Mouse (Mus musculus) kidney, adult 2 months (tissue): Measurements from ENCODE around the gene Ercc6l. TPM values are rescaled to one million over a fixed set of nuclear protein-coding genes. Genes with fewer than 3 reads are reported as not detected.
"Not testable (repeated sequence)": the region's sequence is repeated elsewhere in the genome, so short reads cannot be mapped to it uniquely, and the experiment has no call there.

Source experiments
- DNase-seq: peaks from one replicate; pipeline ENCODE4 v3.0.0; 2021
- H3K27ac ChIP-seq: fragments of 200-500 bp; 2 replicates; pipeline ENCODE4 v1.5.1; 2012; ENCODE audit warnings: low read depth, low read length, control low read depth, inconsistent platforms; ENCODE audit not compliant: insufficient read depth
- H3K27me3 ChIP-seq: fragments of 200-500 bp; replicated peaks from 2 replicates; pipeline ENCODE4 v1.6.1; 2012; ENCODE audit warnings: mild to moderate bottlenecking, moderate library complexity, low read length, inconsistent platforms; ENCODE audit not compliant: control insufficient read depth, insufficient read depth
- H3K36me3 ChIP-seq: fragments of 200-500 bp; 2 replicates; pipeline ENCODE4 v1.6.1; 2012; ENCODE audit warnings: mild to moderate bottlenecking, moderate library complexity, low read length, inconsistent platforms; ENCODE audit not compliant: control insufficient read depth, insufficient read depth
- H3K4me1 ChIP-seq: fragments of 200-500 bp; 2 replicates; pipeline ENCODE4 v1.6.1; 2011; ENCODE audit warnings: low read length; ENCODE audit not compliant: control insufficient read depth, insufficient read depth
- H3K4me3 ChIP-seq: fragments of 200-500 bp; 2 replicates; pipeline ENCODE4 v1.5.1; 2011; ENCODE audit warnings: mild to moderate bottlenecking, low read depth, low read length, control low read depth; ENCODE audit not compliant: insufficient read depth
- CTCF ChIP-seq: fragments of 200-500 bp; conservative IDR thresholded peaks from 2 replicates; pipeline ENCODE4 v1.5.1; 2011; ENCODE audit warnings: low read depth, mild to moderate bottlenecking, control low read depth, low read length, moderate library complexity, mixed read lengths; ENCODE audit not compliant: insufficient read depth, insufficient read length
- POLR2A ChIP-seq: fragments of 200-500 bp; IDR thresholded peaks from one replicate; pipeline ENCODE4 v1.6.1; 2011; ENCODE audit warnings: low read depth, low read length, control low read depth
- WGBS: fragments of 180-500 bp; shearing (Covaris S2); methylation state at CpG from one replicate; pipeline ENCODE4 v1.1.7; 2018; 5-methylcytosine and 5-hydroxymethylcytosine counted together
- polyA plus RNA-seq: library from polyadenylated mRNA; depleted of rRNA; stranded (reverse); fragments of >200 nt; gene quantifications from 2 replicates; pipeline ENCODE4 v1.2.3, GENCODE M21; 2012; rRNA removed

Gene Ercc6l
- polyA plus RNA-seq, 1 experiment, result 0.13 TPM

DNA sequence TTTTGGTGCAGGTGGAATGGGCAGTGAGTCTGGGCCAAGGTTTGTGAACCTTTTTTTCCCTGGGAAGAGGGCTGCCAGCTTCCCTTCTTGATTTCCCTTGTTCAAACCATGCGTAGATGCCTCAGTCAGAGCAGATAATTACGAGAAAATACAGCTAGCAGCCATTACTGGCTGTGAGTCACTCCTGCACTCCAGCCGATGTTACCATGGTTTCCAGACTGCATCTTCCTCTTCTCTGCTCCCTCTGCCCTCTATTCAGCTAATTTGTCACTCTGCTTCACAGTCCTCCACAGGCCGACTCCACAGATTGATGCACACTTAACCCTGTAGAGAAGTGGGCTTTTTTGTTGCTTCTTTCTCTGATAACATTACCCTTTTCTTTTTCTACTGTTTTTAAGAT, 41.2 kb downstream of the Ercc6l start:
- no peak for TF ChIP-seq POLR2A
- no peak for TF ChIP-seq CTCF
- no peaks in the 10 kb centered on the region for H3K36me3 ChIP-seq
- no peak for DNase-seq
- no peaks in the 10 kb centered on the region for H3K27me3 ChIP-seq
- H3K4me3 ChIP-seq, result no peak overlapping the region
- H3K27ac ChIP-seq, result no peak overlapping the region
- H3K4me1 ChIP-seq, result no peaks in the 10 kb centered on the region
- 38% methylated on average over 4 of the region's 4 CpGs for WGBS

DNA sequence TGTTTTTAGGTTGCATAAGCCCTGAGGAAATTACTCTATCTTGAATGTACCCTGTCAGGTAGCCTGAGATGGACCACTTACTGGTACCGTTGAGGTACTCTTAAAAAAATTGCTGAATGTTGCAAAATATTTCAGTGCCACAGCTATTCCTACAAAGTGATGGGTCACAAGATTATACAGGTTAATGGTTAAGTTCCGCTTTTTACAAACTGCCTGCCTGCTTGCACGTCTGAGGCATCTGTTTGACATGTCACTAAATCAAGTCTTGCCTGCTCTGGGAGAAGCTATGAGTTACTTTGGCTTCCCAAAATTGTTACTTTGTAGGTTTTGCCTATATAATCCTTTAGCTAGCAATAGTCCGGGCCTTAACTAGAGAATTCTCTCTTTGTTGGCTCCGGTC, 47.5 kb downstream of the Ercc6l start:
- not testable (repeated sequence) for H3K36me3 ChIP-seq, DNase-seq, H3K4me3 ChIP-seq, H3K4me1 ChIP-seq, H3K27me3 ChIP-seq, H3K27ac ChIP-seq
- WGBS, result 65% methylated on average over 5 of the region's 5 CpGs

DNA sequence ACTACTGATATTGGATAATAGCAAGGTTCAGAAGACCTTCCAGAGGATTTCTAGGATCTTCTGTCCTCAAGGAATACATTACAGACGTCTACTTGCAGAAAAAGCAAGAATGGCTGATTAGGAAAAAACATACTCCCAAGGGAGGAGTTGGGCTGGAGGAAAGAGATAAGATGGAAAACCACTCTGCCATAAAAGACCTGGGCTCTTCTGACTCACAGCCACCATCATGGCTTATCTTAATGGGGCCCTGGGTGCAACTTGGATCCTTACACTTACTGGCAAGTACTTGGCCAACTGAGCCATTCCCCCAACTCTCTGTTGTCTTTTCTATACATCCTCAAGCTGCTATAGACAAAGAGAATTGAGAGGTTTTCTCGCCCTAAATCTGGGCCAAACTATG, 53.1 kb downstream of the Ercc6l start:
- WGBS, result 88% methylated on average over 2 of the region's 2 CpGs
- H3K4me1 ChIP-seq, H3K36me3 ChIP-seq: not testable (repeated sequence)

DNA sequence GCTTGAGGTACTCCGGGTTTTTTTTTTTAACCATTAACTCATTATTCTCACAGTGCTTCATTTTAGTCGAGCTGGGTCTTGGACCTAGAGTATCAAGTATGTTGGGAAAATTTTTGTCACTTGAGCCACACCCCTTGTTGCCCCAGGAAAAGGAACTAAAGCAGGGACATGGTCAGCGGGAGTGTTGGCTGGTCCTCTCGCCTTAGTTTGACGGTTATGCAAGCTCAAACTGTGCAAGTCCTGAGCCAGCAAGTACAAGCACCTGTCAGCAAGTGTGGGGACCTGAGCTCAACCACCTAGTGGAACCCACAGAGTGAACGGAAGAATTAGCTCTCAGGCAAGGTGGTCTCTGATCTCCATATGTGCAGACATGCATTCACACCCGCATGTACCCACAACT, 55.0 kb downstream of the Ercc6l start:
- no peak overlapping the region for H3K4me3 ChIP-seq
- peak; percentile 11 for DNase-seq
- 0 out of 2 replicates have a peak, but pooled peaks cover 3% of the 10 kb centered on the region for H3K4me1 ChIP-seq
- no peaks in the 10 kb centered on the region for H3K27me3 ChIP-seq
- no peaks in the 10 kb centered on the region for H3K36me3 ChIP-seq
- 49% methylated on average over 7 of the region's 7 CpGs for WGBS
- no peak for TF ChIP-seq POLR2A
- TF ChIP-seq CTCF, result no peak
- no peak overlapping the region for H3K27ac ChIP-seq

More for the DNA sequence above, 53.1 kb downstream of the Ercc6l start:
- not testable (repeated sequence) for DNase-seq, H3K4me3 ChIP-seq, H3K27me3 ChIP-seq, H3K27ac ChIP-seq

DNA sequence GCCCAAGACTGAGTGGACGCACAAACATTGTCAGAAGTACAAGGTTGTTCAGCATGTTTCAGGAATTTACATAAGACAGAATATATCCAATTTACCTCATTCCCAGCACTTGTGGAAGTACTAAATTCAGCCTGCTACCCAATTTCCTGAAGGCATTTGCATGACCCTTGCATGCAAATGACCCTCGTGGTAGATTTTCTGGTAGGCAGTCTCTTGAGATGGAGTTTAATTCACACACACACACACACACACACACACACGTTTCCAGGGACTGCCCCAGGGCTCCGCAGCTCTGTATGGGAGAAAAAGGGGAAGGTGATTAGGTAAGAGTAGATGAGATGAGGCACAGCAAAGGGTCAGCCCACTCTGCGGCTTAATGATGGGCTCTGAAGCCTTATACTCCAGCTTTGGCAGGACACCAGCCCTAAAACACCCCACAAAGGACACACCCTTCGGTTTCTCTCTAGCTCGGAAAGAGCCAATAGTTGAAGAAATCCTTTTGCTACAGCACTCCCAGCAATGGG, 62.4 kb downstream of the Ercc6l start:
- no peak for TF ChIP-seq CTCF
- TF ChIP-seq POLR2A, result no peak
- H3K27me3 ChIP-seq, result no peaks in the 10 kb centered on the region
- H3K4me1 ChIP-seq, result no peaks in the 10 kb centered on the region
- H3K27ac ChIP-seq, result no peak overlapping the region
- H3K36me3 ChIP-seq, result no peaks in the 10 kb centered on the region
- no peak overlapping the region for H3K4me3 ChIP-seq
- no peak for DNase-seq
- WGBS, result 70% methylated on average over 7 of the region's 7 CpGs

Other genes with a start within 250 kb of the Ercc6l start
- 9.7 and 11.9 TPM in 2 replicates for gene Rtl5, start 85.8 kb downstream of the Ercc6l start, polyA plus RNA-seq
- 2.0 and 5.2 TPM in 2 replicates for gene Pin4, start 37.6 kb downstream of the Ercc6l start, polyA plus RNA-seq
- gene Rps4x, start 32.3 kb upstream of the Ercc6l start, polyA plus RNA-seq, result 354 and 511 TPM in 2 replicates
- 3.3 and 4.4 TPM in 2 replicates for gene Cited1, start 95.1 kb upstream of the Ercc6l start, polyA plus RNA-seq